Mouse (Mus musculus): Measurements from ENCODE around the gene Usf1. TPM values are rescaled to one million over a fixed set of nuclear protein-coding genes. Genes with fewer than 3 reads are reported as not detected.

Usf1 gene
- polyA plus RNA-seq, 1 experiment from 2014 or later = 197 TPM

DNA sequence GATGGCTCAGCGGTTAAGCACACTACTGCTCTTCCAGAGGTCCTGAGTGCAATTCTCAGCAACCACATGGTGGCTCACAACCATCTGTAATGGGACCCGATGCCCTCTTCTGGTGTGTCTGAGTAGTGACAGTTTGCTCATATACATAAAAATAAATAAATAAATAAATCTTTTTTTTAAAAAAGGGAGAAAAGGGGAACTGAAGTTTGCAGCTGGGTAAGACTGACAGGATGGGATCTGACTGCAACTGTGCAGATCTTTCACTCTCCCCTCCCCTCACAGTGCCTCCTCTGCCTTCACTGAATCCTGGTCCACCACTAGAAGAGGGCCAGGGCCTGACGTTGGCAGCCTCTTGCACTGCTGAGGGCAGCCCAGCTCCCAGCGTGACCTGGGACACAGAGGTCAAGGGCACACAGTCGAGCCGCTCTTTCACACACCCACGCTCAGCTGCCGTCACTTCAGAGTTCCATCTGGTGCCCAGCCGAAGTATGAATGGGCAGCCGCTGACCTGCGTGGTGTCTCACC is 29.0 kb upstream of the Usf1 start:
- Histone ChIP-seq H3K4me2 (ENCODE audit: low read length) (no peak overlapping the region), H3K4me1 (ENCODE audit: control insufficient read depth, insufficient read depth, low read length) (peaks cover 3% of the 10 kb centered on the region; the same call in 1 of the 2 replicates), H3K9me3 (replicated peaks; ENCODE audit: control insufficient read depth, low read length, poor library complexity, severe bottlenecking) (no peaks in the 10 kb centered on the region), H3K27me3 (ENCODE audit: control insufficient read depth, insufficient read depth, low read depth, low read length) (no peaks in the 10 kb centered on the region), H3K4me3 (ENCODE audit: low read depth, low read length) (no peak overlapping the region), H3K36me3 (ENCODE audit: control insufficient read depth, insufficient read depth, low read length) (no peaks in the 10 kb centered on the region), H3K9ac (ENCODE audit: low read depth, low read length) (no peak overlapping the region), H3K27ac (ENCODE audit: low read length) (no peak overlapping the region)
- no peak for ATAC-seq
- 85% methylated on average over 11 of the region's 11 CpGs for WGBS

- no peak overlapping the region for H3K4me2 ChIP-seq (ENCODE audit: low read length)
- H3K27ac ChIP-seq (ENCODE audit: low read length) = no peak overlapping the region
- no peak overlapping the region for H3K9ac ChIP-seq (ENCODE audit: low read depth, low read length)
- WGBS = 67% methylated on average over 9 of the region's 9 CpGs
- no peak overlapping the region for H3K4me3 ChIP-seq (ENCODE audit: low read depth, low read length)
- no peaks in the 10 kb centered on the region for H3K9me3 ChIP-seq (replicated peaks; ENCODE audit: control insufficient read depth, low read length, poor library complexity, severe bottlenecking)
- H3K4me1 ChIP-seq (ENCODE audit: control insufficient read depth, insufficient read depth, low read length) = peaks cover 3% of the 10 kb centered on the region; the same call in 1 of the 2 replicates
- ATAC-seq = no peak
- no peaks in the 10 kb centered on the region for H3K27me3 ChIP-seq (ENCODE audit: control insufficient read depth, insufficient read depth, low read depth, low read length)
- H3K36me3 ChIP-seq (ENCODE audit: control insufficient read depth, insufficient read depth, low read length) = no peaks in the 10 kb centered on the region
Observed at GRCm38 (mm10) chr1:171384361-171384760, 26.8 kb upstream of the Usf1 start.

DNA sequence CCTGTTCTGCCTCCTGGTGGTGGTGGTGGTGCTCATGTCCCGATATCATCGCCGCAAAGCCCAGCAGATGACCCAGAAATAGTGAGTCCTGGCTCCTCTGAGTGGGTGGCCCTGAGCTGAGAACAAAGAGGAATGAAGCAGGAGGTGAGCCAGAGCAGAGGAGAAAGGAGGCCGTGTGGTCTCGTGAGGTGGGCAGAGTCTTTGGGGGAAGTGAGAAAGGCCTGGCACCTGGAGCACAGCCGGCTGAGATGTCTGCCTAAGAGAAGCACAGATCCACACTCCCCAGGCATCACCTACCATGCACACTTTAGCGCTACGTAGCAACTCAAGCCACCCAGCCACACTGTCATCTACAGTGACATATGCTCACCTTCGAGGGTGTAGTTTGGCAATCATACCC is 25.9 kb upstream of the Usf1 start:
- WGBS = 73% methylated on average over 9 of the region's 9 CpGs

DNA sequence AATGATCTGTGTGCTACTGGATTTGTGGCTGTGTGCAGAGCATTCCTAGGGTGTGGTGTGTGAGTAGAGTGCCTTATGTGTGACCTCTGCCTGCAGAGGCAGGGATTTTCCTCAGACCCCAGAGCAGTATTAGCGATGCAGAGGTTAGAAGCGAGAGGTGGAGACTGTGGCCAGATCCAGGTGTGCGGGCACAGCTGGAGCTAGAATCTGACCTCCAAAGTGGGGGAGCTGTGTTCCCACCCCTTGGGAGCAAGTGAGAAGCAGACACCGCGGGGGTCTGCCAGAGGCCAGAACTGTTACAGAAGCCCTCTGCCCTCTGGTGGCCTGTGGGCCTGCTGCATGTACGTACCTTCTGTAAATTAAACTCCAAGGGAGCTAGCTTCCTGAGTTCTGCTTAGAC is 24.0 kb upstream of the Usf1 start:
- H3K27me3 ChIP-seq (ENCODE audit: control insufficient read depth, insufficient read depth, low read depth, low read length) = no peaks in the 10 kb centered on the region
- no peak overlapping the region for H3K9ac ChIP-seq (ENCODE audit: low read depth, low read length)
- H3K4me1 ChIP-seq (ENCODE audit: control insufficient read depth, insufficient read depth, low read length) = no peaks in the 10 kb centered on the region
- H3K9me3 ChIP-seq (replicated peaks; ENCODE audit: control insufficient read depth, low read length, poor library complexity, severe bottlenecking) = no peaks in the 10 kb centered on the region
- 22% methylated on average over 6 of the region's 6 CpGs for WGBS
- no peak overlapping the region for H3K27ac ChIP-seq (ENCODE audit: low read length)
- ATAC-seq = no peak
- no peak overlapping the region for H3K4me2 ChIP-seq (ENCODE audit: low read length)
- H3K36me3 ChIP-seq (ENCODE audit: control insufficient read depth, insufficient read depth, low read length) = no peaks in the 10 kb centered on the region
- H3K4me3 ChIP-seq (ENCODE audit: low read depth, low read length) = no peak overlapping the region

More for the DNA sequence above, 25.9 kb upstream of the Usf1 start:
- Histone ChIP-seq H3K27me3 (ENCODE audit: control insufficient read depth, insufficient read depth, low read depth, low read length) (no peaks in the 10 kb centered on the region), H3K4me3 (ENCODE audit: low read depth, low read length) (no peak overlapping the region), H3K4me1 (ENCODE audit: control insufficient read depth, insufficient read depth, low read length) (peaks cover 3% of the 10 kb centered on the region; the same call in 1 of the 2 replicates), H3K27ac (ENCODE audit: low read length) (no peak overlapping the region), H3K9me3 (replicated peaks; ENCODE audit: control insufficient read depth, low read length, poor library complexity, severe bottlenecking) (no peaks in the 10 kb centered on the region), H3K36me3 (ENCODE audit: control insufficient read depth, insufficient read depth, low read length) (no peaks in the 10 kb centered on the region), H3K4me2 (ENCODE audit: low read length) (no peak overlapping the region), H3K9ac (ENCODE audit: low read depth, low read length) (no peak overlapping the region)
- ATAC-seq = no peak

- H3K9ac ChIP-seq (ENCODE audit: low read depth, low read length) = no peak within 1 kb of the TSS
- H3K36me3 ChIP-seq (ENCODE audit: control insufficient read depth, insufficient read depth, low read length) = no peaks in the 10 kb centered on the region
- no peaks in the 10 kb centered on the region for H3K27me3 ChIP-seq (ENCODE audit: control insufficient read depth, insufficient read depth, low read depth, low read length)
- H3K4me3 ChIP-seq (ENCODE audit: low read depth, low read length) = no peak within 1 kb of the TSS
- H3K4me1 ChIP-seq (ENCODE audit: control insufficient read depth, insufficient read depth, low read length) = no peaks in the 10 kb centered on the region
- no peaks in the 10 kb centered on the region for H3K9me3 ChIP-seq (replicated peaks; ENCODE audit: control insufficient read depth, low read length, poor library complexity, severe bottlenecking)
- no peak within 1 kb of the TSS for H3K4me2 ChIP-seq (ENCODE audit: low read length)
- 83% methylated on average over 15 of the region's 15 CpGs for WGBS
- no peak within 1 kb of the TSS for H3K27ac ChIP-seq (ENCODE audit: low read length)
- ATAC-seq = no peak
Observed at GRCm38 (mm10) chr1:171388376-171389102, 22.6 kb upstream of the Usf1 start, which contains the start of gene Arhgap30. TSS of gene Arhgap30 (plus strand) at chr1:171388954.

DNA sequence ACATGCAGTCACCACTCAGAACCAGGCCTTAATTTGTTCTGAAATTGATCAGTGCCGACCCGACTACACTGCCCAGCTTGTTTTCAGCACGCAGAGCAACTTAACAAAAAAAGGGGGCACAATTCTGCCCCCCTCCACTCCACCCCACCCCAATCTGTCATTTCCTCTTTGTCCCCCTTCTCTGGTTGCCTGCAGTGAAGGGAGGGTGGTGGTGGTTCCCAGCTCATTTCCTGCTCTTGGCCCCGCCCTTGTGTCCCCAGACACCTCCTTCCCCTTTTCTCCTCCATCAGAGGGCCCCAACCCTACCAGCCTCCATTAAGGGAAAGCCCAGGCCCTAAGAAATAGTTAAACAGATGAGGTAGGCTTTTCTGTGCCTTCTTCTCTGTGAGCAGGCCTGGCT is 21.0 kb upstream of the Usf1 start:
- Histone ChIP-seq H3K27ac (ENCODE audit: low read length) (no peak overlapping the region), H3K9me3 (replicated peaks; ENCODE audit: control insufficient read depth, low read length, poor library complexity, severe bottlenecking) (no peaks in the 10 kb centered on the region), H3K27me3 (ENCODE audit: control insufficient read depth, insufficient read depth, low read depth, low read length) (no peaks in the 10 kb centered on the region), H3K4me1 (ENCODE audit: control insufficient read depth, insufficient read depth, low read length) (no peaks in the 10 kb centered on the region), H3K4me2 (ENCODE audit: low read length) (no peak overlapping the region), H3K36me3 (ENCODE audit: control insufficient read depth, insufficient read depth, low read length) (no peaks in the 10 kb centered on the region), H3K9ac (ENCODE audit: low read depth, low read length) (no peak overlapping the region), H3K4me3 (ENCODE audit: low read depth, low read length) (no peak overlapping the region)
- 88% methylated on average over 4 of the region's 4 CpGs for WGBS
- no peak for ATAC-seq

- Histone ChIP-seq H3K27me3 (ENCODE audit: control insufficient read depth, insufficient read depth, low read depth, low read length) (no peaks in the 10 kb centered on the region), H3K4me1 (ENCODE audit: control insufficient read depth, insufficient read depth, low read length) (no peaks in the 10 kb centered on the region), H3K9ac (ENCODE audit: low read depth, low read length) (no peak overlapping the region), H3K36me3 (ENCODE audit: control insufficient read depth, insufficient read depth, low read length) (no peaks in the 10 kb centered on the region), H3K4me3 (ENCODE audit: low read depth, low read length) (no peak overlapping the region), H3K9me3 (replicated peaks; ENCODE audit: control insufficient read depth, low read length, poor library complexity, severe bottlenecking) (no peaks in the 10 kb centered on the region), H3K4me2 (ENCODE audit: low read length) (no peak overlapping the region), H3K27ac (ENCODE audit: low read length) (no peak overlapping the region)
- 88% methylated on average over 4 of the region's 4 CpGs for WGBS
- ATAC-seq = no peak
Observed at GRCm38 (mm10) chr1:171401821-171402220, 9.3 kb upstream of the Usf1 start.

DNA sequence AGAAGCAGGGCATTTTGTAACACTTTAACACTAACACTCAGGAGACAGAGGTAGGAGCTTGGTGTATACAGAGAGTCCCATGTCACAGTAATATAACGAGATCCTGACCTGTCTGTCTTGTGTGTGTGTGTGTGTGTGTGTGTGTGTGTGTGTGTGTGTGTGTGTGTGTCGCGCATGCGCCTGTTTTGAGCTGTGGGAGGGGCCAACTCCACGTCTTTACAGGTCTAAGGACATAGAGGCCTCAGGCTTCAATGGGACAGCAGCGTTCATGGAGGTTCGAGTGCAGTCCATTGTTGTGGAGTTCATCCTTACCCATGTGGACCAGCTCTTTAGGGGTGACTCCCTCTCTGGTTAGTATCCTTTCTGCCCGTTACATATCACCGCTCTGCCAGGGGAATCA is 8.1 kb upstream of the Usf1 start:
- peaks cover 8% of the 10 kb centered on the region for H3K27me3 ChIP-seq (ENCODE audit: control insufficient read depth, insufficient read depth, low read depth, low read length)
- H3K27ac ChIP-seq (ENCODE audit: low read length) = no peak overlapping the region
- 84% methylated on average over 9 of the region's 9 CpGs for WGBS
- H3K4me1 ChIP-seq (ENCODE audit: control insufficient read depth, insufficient read depth, low read length) = no peaks in the 10 kb centered on the region
- ATAC-seq = no peak
- no peak overlapping the region for H3K4me2 ChIP-seq (ENCODE audit: low read length)
- H3K4me3 ChIP-seq (ENCODE audit: low read depth, low read length) = no peak overlapping the region
- H3K36me3 ChIP-seq (ENCODE audit: control insufficient read depth, insufficient read depth, low read length) = no peaks in the 10 kb centered on the region
- no peak overlapping the region for H3K9ac ChIP-seq (ENCODE audit: low read depth, low read length)
- no peaks in the 10 kb centered on the region for H3K9me3 ChIP-seq (replicated peaks; ENCODE audit: control insufficient read depth, low read length, poor library complexity, severe bottlenecking)

DNA sequence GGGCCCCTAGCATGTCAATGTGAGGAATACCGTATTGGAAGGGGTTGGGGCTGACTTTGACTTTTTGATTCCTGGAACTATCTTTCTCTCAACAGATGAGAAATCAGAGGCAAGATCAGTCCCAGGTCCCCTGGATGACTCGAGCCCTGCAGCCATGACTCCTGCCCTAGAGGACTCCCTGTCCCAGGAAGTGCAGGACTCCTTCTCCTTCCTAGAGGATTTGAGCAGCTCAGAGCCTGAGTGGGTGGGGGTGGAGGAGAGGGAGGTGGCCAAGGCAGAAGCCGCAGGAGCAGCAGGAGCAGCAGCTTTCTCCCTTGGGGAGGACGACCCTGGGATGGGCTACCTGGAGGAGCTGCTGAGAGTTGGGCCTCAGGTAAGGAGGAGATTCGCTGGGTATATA is 3.9 kb upstream of the Usf1 start:
- H3K27ac ChIP-seq (ENCODE audit: low read length) = no peak overlapping the region
- WGBS = 85% methylated on average over 5 of the region's 5 CpGs
- no peaks in the 10 kb centered on the region for H3K36me3 ChIP-seq (ENCODE audit: control insufficient read depth, insufficient read depth, low read length)
- no peaks in the 10 kb centered on the region for H3K9me3 ChIP-seq (replicated peaks; ENCODE audit: control insufficient read depth, low read length, poor library complexity, severe bottlenecking)
- ATAC-seq = no peak
- peaks cover 17% of the 10 kb centered on the region for H3K27me3 ChIP-seq (ENCODE audit: control insufficient read depth, insufficient read depth, low read depth, low read length)
- no peak overlapping the region for H3K9ac ChIP-seq (ENCODE audit: low read depth, low read length)
- H3K4me2 ChIP-seq (ENCODE audit: low read length) = no peak overlapping the region
- H3K4me3 ChIP-seq (ENCODE audit: low read depth, low read length) = no peak overlapping the region
- no peaks in the 10 kb centered on the region for H3K4me1 ChIP-seq (ENCODE audit: control insufficient read depth, insufficient read depth, low read length)

Data from midbrain, embryonic 16.5 days (tissue).